Mouse (Mus musculus): ENCODE measurements around the gene Tmem186.

Tmem186 gene

DNA sequence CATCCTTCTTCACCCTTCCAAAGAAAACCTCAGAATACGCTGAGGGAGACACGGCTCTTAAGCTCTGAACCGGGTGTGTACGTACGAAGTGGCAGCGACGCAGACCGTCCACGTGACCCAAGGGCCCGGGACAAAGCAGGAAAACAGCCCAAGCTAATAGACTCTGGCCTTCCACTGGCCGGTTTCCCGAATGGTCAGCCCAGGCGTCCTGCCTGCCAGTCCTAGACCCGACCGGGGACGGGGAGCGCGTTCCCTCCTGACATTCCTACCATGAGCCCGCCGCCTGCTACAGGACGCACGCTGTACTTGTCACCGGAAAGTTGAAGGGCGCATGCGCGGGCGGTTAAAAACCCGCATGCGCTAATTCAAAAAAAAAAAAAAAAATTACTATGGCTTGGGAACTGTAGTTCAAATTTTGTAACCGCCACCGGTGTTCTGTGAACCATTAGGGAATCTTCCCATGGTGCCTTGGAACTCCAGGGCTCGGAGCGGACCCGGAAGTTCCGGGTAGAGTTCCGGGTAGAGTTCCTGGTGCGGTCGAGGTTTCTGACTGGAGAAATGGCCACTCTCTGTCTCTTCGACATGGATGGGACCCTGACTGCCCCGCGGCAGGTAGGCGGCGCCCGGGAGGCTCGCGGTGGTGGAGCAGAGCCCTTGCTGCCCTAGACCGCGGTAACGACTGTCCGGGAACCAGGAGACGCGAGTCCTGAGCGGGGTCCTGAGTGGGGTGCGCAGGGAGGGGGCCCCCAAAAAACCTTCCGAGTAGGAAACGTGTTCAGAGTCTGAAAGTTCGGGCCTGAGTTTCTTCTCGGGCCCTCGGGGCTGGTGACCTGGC is at the start of gene Tmem186, which contains the start of gene Pmm2:
Gene Tmem186, minus strand, starts transcription at position 496 of the 835 bp plus-strand sequence.
Gene Pmm2, plus strand, starts transcription at position 458 of the 835 bp plus-strand sequence.
- DNase-seq (ENCODE audit: extremely low read depth, low read depth): peak; percentile 89

GRCm38 (mm10) chr16:8686871-8687535 is 49.5 kb upstream of the Tmem186 start:
- peak; percentile 41 for DNase-seq (ENCODE audit: extremely low read depth, low read depth)

DNA sequence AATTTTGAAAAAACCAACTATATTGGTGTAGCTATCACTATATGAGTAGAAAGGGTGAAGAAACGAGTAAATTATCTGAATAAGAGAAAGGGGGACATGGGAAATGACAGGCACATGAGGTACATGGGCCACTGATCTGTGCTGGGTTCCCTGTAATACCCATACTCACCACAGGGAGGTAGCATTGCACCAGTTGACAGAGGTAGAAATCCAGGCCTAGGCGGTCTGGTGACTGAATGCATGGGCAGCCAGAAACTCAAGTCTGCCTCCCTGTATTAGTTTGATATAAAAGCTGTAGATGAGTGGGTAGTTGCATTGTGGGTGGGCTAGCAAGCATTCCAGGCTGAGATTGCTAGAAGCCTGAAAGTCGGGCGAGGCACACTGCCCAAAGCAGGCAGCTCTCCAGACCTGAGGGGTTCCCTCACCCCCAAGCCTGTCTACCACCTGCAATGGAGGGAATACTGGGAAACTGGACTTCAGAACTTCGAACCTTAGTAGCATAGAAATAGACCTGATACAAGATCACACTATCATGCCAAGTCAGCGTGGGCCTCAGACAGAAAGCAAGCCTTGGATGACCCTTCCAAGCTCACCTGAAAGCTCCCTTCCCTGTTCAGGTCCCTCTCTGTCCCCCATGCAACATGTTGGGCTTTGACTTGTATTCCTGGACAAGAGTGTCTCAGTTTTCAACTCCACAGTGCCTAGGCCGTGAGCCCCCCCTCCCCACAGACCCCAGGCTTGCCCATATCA is 48.8 kb upstream of the Tmem186 start:
- DNase-seq (ENCODE audit: extremely low read depth, low read depth): peak; percentile 58

DNA sequence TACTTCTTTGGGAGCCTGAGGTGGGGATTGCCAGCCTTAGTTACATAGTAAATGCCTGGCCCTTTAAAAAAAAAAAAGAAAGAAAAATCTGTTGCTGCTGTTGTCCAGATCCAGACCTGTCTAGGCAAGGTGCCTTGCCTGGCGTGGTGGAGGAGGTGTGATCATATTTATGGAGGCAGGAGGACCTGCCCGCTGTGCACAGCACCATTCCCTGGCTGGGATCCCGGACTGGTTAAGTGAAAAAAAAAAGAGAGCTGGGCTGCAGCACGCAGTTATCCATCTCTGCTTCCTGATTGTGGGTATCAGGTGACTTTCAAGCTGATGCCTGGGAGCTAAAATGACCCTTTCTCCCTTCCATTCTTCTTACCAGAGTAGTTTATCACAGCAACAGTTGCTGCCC is 47.6 kb upstream of the Tmem186 start:
- no peak for DNase-seq (ENCODE audit: extremely low read depth, low read depth)

- no peak for DNase-seq (ENCODE audit: extremely low read depth, low read depth)
Observed at GRCm38 (mm10) chr16:8680470-8680869, 43.0 kb upstream of the Tmem186 start, which contains the start of gene Gm5767. TSS of gene Gm5767 (plus strand) at chr16:8680770.

GRCm38 (mm10) chr16:8679780-8680179 is 42.3 kb upstream of the Tmem186 start:
- DNase-seq (ENCODE audit: extremely low read depth, low read depth): no peak

GRCm38 (mm10) chr16:8678676-8679075 is 41.2 kb upstream of the Tmem186 start:
- DNase-seq (ENCODE audit: extremely low read depth, low read depth): peak; percentile 70

DNA sequence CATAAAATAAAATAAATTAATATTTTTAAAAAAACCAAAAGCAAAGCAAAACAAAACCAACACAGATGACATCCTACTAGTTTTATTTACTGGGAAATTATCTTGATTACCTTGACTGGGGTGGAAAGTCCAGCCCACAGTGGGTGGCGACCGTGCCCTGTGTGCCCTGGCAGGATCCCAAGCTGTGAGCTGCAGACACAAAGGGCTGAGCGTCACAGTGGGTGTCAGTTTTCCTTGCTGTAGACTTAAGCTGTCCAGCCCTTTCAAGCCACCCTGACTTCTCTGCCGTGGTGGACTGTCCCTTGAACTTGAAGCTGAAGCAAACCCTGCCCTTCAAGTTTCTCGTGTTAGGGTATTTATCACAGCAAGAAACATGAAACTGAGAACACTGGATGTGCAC is 40.5 kb upstream of the Tmem186 start:
- no peak for DNase-seq (ENCODE audit: extremely low read depth, low read depth)

DNA sequence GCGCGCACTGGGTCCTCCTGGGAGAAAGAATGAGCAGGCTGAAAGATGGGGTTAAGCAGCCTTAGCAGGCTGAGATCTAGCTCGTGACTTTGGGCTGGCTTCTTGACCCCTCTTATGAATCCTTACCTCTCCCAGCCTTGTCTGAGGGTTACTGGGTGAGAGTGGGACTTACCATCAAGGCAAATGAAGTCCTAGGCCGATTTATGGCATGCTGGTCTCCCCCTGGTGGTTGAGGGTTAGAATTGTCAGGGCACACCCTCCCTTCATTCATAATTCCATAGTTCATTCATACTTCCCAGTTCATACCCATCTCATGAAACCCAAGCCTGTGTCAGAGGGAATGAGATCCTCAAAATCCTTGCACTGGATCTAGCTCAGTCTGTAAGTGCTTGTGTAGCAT is 39.3 kb upstream of the Tmem186 start:
- peak; percentile 53 for DNase-seq (ENCODE audit: extremely low read depth, low read depth)

DNA sequence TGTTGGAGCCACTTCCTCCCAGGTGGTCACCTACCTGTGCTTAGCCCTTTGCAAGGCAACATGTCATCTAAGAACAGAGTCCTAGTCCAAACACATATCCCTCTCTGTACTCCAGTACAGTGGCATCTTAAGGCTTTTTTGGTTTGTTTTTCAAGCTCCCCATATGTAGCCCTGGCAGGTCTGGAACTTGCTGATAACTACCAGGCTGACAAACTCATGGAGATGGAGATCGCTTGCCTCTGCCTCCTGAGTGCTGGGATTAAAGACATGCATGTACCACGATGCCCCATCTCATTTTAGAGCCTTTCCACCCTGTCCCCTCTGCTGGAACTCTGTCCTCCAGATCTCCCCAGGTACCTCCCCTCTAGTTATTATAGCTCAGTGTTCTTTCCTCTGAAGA is 38.7 kb upstream of the Tmem186 start:
- no peak for DNase-seq (ENCODE audit: extremely low read depth, low read depth)

DNA sequence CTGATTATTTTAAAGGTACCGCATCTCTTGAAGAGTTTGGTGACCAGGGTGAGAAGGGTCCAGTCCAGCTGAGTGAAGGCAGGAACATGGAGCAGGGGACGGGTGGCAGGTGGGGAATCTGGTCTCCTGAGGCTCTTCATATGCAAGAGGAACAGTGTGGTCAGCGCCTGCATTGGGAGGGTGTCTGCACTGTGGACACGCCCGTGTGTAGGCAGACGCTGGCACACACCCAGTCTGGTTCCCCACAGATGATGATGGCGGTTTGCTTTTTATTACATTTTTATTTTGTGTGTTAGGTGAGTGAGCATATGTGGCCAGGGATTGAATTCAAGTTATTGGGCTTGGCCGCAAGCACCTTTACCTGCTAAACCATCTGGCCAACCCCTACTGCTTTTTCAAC is 38.0 kb upstream of the Tmem186 start:
- no peak for DNase-seq (ENCODE audit: extremely low read depth, low read depth)

DNA sequence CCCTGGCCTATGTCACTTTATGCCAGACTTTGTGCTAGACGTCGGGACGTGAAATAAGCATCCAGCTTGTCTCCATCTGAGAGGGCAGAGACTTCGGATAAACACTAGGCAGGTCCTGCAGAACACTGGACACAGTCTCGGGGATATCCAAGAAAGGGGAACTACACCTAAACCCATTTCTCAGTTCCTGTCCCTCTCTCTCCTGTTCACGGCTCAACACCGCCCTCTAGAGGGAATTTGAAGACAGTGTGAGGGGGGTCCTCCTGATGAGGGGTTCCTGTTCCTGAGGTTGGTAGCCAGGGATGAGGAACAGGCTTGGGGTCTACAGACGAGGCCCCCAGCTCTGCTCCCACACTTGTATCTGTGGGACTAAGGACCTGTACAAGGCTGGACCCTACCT is 36.7 kb upstream of the Tmem186 start:
- peak; percentile 68 for DNase-seq (ENCODE audit: extremely low read depth, low read depth)

DNA sequence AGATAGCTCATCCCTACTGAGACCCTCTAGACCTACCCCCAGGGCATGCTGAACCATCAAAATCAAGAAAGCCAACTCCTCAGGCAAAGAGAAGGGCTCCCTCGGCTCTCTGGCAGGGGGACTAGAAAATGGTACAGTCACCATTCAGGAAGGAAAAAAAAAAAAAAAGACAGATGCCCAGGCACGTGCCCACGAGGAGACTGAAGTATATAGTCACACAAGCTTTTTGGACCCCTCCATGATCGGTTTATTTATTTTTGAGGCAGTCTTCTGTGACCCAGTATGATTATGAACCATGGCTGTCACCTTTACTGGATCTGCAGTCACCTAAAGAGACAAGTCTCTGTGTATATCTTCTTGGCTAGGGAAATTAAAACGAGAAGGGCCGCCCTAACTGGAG is 35.8 kb upstream of the Tmem186 start:
- DNase-seq (ENCODE audit: extremely low read depth, low read depth): no peak

GRCm38 (mm10) chr16:8672811-8673210 is 35.3 kb upstream of the Tmem186 start:
- no peak for DNase-seq (ENCODE audit: extremely low read depth, low read depth)

DNA sequence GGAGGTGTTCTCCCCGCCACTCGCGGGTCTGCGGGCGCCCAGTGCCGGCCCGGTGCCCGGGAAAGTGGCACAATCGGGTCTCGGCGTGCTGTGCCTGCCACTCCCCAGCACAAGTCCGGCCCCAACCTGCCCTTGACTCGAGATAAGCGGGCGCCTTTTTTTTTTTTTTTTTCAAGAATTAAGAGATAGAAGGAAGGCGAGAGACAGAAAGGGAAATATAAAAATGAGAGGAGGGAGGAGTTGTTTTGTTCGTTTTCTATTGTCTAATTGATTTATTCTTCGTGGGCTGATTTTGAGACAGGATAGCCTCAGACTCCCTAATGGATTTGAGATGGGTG is 34.8 kb upstream of the Tmem186 start:
- DNase-seq (ENCODE audit: extremely low read depth, low read depth): no peak

GRCm38 (mm10) chr16:8671551-8672349 is 34.2 kb upstream of the Tmem186 start, which contains the start of gene Carhsp1:
TSS of gene Carhsp1 (minus strand) at chr16:8672155.
- DNase-seq (ENCODE audit: extremely low read depth, low read depth): peak; percentile 75

DNA sequence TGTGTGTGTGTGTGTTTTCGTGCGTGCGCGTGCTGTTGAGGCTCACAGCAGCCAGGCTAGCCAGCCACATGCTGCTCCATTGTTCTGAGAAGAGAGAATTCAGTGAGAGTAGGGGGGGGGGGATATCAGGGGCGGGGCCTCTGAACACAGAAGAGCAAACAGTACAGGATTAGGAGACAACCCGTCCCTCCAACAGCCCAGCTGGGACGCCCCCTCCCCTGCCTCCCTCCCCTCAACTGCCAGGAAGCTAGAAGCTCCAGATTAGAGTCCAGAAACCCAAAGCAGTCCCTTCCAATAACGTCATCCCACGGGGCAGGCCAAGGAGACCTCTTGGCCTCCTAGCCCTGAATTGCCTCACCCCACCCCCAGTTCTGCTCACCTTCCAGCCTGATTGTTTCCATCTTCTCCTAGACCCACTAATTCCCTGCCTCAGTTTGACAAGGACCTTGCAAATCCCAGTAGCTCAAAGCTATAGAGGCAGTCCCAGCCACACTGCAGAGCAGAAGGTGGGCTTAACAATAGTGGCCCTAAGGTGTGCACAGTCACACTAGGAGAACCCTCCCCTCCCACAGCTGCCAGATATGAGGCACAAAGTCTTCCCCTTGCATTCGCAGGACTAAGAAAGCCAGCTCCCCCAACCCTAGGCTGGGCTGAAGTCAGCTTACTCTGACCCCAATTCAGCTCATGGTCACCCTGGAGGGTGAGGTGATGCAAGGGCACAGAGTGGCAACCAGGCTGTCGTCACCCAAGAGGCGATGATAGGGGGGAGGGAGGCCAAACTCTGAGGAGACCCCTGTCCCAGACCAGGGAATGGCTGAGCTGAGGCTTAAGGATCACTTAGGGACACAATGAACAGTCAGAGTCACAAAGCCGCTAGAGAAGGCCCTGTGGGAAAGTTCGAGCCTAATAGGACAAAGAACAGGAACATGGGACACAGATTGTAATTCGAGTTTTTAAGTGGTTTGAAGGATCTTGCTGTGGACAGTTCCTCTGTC is 32.8 kb upstream of the Tmem186 start:
- DNase-seq (ENCODE audit: extremely low read depth, low read depth): no peak

DNA sequence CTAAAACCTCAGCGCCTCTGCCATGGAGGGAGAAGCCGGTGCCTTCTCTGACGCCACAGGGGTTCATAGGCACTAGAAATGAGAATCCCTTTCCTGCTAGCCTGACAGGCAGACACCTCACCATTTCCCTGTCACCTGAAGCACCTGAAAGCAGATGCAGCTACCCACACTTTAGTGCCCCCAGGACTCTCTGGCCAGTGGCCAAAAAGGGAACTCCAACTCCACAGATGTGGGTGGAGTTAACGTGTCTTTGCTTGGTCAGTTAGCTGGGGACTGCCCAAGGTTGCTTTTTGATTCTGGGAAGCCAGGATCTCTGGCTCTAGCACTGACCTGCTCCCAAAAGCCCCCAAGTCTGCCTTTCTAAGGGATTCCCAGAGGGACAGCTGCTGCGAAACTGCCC is 31.9 kb upstream of the Tmem186 start:
- no peak for DNase-seq (ENCODE audit: extremely low read depth, low read depth)

DNA sequence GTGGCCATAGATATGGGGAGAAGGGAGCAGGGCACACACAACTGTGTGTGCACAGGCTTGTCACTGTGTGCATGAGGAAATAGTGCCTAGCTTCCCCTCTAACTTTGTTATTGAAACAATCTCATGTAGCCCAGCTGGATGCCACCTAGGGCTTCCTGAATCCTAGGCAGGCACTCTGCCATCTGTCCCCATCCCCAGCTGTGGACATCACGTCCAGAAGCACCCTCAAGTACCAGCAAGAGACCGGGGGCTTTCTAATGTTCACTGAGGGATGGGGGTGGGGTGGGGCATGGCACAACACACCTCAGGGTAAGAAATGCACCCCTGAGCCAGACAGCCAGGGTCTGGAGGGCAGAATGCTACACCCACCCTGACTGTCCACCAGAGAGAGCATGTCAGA is 30.9 kb upstream of the Tmem186 start:
- DNase-seq (ENCODE audit: extremely low read depth, low read depth): no peak

- no peak for DNase-seq (ENCODE audit: extremely low read depth, low read depth)
Observed at GRCm38 (mm10) chr16:8667814-8668213, 30.3 kb upstream of the Tmem186 start.

All from MEL-GATA-1-ER (cell line).